Mouse (Mus musculus) layer of hippocampus, adult 18-20 months (tissue): ENCODE measurements at regions not wholly inside any gene's neighbourhood (a gene's known extent, or its start where the extent isn't known, plus 50 kb on each side); places are given as distances from the start of the nearest gene placed in this dataset.

Source experiments
- DNase-seq, 2 experiments: peaks; one replicate each; pipeline ENCODE4 v3.0.0; 2022; ENCODE audit warnings: low spot score in 2 of 2

DNA sequence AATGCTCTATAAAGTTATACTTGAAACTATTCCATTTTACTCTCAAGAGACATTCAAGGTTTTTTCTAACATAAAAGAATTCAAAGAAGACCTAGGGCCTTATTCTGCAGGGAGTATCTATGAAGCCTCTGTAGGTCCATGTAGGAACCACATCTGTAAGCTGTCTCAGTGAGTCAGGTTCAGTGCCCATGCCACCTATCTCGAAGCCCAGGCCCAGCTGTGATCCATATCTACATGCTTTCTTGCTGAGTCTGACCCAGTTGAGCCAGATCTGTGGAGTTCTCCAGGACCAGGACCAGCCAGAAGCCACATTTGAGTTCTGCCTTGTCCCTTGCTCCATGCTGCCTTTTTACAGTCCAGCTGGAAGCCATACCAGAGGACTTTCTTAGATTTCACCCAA, 142.2 kb upstream of the Bmp4 start:
- no peak for DNase-seq

DNA sequence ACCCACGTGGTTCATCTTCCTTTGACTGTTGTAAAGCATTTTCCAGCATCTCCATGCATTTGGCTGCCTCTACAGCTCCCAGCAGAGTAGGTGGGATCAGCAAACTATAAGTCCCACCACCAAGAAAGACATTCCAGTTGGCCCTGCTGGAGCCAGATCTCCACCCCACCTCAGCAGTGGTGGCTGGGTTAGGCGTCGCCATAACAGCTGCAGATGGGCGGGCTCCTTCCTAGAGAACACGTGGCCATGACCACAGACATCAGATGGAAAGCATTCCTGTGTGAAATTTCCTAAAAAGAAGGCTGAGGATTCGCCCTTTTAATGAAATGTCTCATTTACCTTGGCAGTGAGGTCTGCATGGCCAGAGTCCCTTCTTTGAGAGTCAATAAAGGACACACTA, 140.0 kb upstream of the Bmp4 start:
- DNase-seq: no peak

DNA sequence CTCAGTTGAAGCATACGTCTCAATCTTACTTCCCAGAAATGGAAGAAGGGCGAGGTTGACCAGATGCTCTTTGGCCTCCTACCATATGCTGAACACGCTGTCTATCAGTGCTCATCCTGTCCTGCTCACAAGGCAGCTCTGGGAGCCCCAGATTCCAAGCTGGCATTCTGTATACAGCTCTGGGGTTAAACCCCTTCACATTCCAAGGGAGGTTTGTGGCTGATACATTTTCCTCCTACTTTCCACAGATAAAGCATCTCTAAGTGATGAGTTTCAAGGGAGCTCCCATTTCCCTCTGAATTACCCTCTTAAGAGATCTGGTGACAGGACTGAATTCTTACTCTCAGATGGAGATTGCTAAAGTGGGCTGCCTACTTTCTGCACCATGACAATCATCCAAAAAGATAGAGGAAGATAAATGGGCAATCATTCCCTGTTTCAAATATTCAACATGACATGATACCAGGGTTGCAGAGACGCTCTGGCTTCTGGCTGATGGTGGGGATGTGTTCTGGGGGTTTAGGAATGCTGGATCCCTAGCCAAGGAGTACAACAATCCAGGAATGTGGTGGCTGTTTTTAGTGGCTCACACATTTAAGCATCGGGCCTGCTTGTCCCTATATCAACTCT, 138.7 kb upstream of the Bmp4 start:
- DNase-seq: no peak

DNA sequence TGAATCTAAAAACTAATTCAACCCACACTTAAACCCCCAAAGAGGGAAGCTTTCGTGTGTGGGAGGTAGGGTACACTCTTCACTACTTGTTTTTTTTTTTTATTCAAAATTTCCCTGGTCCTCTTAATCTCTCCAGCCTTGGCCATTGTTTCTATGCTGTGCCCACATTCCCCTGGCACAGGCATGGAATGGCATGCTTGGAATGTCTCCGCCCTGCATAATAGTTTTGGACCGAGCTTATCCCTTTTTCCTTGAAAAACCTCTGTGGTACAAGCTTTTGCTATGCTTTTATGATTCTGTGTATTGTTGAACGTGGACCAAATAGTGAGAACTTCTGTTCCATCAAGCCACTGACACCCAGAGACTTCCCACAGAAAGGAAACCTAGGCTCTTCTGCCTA, 126.8 kb upstream of the Bmp4 start:
- DNase-seq: no peak

DNA sequence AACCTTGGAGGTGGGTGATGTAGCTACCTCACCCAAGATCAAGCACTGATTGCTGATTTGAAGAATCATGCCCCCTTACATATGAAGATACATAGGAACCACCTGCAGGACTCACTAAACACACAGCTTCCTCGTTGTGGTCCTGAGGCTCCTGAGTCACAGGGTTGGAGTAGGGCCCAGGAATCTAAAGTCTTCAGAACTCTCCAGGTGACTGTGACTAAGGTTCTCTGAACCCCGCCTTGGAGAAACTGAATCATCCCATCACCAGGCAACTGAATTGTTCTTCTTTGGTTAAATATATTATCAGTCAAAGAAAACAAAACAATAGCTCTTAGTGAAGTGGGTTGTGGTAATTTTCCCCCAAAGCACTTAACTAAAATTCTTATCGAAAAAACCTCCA, 125.8 kb upstream of the Bmp4 start:
- no peak for DNase-seq

DNA sequence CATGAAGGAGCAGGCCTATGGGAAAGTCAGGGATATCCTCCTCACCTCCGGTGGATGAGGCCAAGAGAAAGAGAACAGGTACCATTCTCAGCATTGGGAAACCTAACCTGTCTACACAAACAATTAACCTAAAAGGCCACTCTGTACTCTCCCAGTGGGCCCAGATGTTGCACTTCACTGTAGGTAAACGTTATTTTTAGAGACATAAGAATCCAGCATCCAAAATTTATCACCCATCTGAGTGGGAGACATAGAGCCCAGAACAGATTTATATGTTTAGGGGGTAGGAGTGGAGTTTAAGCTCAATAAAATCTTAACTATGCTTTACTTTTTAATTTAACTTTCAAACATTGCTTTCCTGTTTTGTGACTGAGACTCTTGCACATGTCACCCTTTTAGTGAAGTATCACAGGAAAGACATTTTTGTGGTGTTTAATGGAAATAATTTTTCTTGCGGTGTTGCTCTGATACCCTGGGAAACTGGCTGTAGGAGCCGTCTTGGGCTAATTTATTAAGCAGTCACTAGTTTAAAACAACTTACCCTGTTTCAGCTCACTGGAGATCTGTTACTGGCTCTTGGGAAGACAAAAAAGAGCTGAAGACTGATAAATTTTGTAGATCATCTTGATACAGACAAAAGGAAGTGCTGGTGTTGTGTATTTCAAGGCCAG, 123.9 kb upstream of the Bmp4 start:
- no peak for DNase-seq

DNA sequence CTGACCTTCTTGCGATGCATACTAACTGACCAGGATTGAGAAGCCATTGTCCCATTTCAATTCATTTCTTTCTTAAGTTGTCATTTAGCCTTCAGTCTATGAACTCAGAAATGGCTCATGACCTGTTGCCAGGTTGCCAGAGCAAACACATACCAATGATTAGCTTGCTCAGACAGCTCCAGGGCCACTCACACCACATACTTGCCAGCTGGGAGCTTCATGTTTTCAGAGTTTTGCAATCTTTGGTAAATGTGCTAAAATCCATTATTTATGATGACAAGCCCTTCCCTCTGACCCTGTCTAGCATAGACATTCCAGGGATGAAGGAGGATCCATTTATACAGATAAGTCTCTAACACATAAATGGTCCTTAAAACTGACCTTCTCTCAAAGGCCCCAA, 121.6 kb upstream of the Bmp4 start:
- no peak for DNase-seq

DNA sequence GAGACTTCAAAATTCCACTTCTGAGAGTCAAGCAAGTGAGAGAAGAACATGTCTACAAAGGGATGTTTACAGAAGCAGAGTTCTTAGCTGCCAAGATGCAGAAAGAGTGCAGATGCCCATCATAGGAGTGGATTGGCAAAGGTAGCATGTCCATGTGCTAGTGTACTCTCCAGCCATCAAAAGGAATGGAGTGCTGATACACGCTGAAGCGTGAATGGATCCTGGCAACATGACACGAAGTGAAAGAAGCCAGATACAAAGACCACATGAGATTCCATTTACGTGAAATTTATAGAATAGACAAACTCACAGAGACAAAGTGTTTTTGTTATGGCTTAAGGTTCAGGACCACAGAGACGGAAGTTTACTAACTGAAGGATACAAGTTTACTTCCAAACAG, 118.4 kb upstream of the Bmp4 start:
- DNase-seq: no peak

DNA sequence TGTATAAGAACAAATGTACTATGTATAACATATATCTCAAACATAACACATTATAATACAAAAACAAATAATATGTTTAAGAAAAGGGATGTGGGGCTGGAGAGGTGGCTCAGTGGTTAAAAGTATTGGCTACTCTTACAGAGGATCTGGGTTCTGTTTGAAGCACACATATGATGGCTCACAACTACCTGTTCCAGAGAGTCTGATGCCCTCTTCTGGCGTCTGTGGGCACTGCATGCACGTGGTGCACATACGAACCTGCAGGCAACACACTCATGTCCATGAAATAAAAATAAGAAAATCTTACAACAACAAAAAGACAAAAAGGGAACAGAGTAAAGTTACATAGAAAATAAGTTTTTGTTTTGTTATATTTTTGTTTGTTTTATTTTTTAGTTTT, 114.8 kb upstream of the Bmp4 start:
- no peak for DNase-seq

DNA sequence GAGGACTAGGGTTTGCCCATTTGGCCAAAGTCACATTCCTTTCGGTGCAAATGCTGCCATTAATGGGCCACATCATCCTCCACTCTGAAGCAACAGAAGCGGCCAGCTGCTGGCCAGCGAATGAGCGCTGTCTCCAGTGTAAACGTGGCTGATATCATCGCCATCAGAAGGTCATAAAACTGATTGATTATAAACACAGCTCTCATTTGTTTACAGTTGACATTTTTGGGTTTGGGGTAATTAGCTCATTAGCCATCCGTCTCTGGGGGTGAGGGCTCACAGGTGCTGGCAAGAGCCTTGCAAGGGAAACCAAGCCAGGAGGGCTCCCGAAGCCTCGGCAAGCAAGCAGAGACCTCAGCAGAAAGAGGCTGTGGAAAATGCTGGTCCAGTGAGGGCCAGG, 101.1 kb upstream of the Bmp4 start:
- no peak for DNase-seq

DNA sequence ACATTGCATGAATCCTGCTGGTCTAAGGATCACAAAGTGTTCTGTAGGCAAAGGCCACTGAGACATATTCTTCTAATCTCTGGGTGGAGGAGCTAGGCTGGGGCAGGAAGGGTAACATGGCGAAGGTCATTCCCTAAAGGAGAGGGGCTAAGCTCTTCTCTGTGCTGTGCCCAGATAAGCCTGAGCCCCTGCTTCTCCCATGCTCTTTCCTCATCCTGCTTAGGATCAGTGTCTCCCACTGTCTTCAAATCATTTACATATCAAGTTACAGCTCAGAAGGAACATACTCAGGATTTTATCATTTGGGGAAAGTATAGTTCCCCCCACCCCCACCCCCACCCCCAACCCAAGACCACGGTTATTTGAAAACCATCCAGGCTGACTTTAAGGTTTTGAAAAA, 100.7 kb upstream of the Bmp4 start:
- DNase-seq: no peak

DNA sequence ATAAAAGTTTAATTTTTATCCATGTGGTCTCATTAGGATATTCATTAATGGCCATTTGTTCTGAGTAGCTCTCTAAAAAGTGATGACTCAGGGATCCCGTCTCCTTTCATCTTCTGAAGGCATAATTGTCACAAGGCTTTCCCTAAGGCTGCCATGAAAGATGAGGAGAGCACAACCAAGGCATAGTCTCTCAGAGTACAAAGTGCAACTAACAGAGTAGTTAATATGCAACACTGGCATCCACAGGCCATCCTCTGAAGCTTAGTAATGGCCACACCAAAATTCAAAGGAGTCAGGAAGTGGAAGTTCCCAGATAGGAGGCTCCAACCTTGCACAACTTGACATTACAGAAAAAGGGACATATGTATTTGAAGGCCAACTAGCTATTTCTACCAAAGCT, 97.1 kb upstream of the Bmp4 start:
- no peak for DNase-seq

DNA sequence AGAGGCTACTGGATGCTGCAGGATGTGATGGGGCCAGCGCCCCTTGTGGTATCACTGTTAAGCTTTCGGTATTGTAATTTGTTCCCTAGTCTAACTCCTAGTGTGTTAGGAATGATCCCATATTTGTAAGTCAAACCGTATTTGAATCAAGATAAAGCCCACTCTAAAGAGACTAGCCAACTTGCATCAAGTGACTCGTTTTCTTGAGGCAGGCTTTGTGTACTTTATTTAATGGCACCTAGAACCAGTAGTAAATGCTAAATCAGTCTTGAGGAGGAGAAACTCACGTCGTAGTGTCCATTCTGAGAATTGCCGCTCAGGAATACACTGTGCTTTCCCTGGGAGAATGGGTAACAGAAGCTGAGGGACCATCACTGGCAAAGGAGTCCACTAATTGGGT, 89.9 kb upstream of the Bmp4 start:
- no peak for DNase-seq

DNA sequence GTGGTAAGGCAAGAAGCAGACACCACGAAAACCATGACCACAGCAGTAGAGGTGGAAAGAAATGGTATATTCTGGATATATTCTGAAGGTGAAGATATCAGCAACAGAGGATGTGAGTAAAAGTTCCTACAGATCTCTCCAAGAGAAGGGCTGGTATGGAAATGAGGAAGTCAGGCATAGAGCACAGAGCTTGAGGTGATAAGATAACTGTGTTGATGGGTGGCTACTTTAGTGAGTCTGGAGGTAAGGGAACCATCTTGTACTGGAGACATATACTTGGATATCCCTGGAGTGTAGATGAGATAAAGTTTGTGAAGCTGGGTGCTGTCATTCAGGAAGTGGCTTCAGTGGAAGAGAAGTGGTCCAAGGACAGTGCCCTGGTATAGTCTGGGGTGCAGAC, 85.5 kb upstream of the Bmp4 start:
- DNase-seq: no peak

DNA sequence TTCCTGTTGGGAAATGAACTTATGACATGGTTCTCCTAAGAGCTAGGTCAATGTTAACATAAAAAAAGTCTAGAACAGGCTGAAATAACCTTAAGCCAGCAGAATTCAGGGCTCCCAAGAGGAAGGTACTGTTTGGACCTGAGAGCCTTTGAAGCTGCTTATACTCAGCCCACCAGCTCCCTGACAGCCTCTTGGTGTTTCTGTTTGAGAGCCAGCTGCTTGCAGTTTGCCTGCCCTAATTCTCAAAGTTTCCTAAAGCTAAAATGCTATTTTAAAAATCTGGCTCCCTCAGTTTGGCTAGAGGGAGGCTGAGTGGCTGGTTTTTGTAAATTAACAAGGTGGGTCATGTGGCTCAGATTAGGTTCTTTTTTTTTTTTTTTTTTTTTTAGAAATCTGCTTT, 72.5 kb upstream of the Bmp4 start:
- no peak for DNase-seq

DNA sequence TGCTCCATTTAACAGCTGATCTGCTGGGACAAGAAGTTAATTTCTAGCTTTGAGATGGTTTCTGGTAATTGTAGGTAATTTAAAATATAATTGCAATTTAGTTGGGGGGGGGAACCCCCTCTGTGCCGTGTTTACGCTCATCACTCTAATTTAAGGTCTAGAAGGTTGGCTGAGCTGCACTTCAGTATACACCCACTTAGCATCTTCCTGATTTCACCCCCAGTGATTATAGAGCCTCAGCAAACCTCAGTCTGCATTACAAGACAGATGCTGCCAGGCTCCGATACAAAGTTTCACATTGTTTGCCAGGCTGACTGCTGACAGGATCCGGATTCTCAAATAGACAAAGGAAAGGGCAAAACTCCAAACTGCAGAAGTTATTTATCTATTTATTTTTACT, 71.5 kb upstream of the Bmp4 start:
- DNase-seq: no peak

DNA sequence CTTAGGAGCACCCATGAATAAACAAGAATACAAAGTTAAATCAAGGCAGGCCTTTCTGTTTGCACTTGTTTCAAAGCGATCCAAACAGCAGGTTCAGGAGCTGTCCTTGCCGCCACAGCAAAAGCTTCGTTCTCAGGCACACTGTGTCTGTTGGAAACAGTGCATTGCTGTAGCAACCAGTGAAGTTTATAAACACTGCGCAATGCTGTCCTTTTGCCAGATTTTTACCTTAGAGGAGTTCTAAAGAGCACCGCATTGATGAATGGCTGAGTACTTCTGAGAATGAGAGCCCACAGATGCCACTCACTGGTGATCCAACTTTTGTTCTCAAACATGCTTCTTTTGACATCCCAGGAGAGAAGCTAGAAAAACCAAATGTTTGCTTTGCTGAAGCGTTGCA, 64.0 kb upstream of the Bmp4 start:
- DNase-seq: no peak

DNA sequence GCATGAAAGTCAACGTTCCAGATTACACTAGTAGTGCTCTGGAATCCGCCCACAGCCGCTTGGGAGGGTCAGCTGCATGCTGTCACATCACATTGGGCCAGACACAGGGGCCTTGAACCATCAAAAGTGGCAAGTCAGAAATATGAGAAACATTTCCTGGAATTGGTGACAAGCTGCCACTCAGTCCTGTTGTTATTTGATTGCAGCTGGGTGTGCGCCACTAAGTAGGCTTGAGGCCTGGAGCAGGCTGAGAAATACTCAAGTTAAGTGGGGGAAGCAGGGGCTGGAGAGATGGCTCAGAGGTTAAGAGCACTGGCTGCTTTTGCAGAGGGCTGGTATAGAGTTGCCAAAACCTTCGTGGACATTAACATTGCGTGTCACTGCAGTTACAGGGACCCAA, 51.2 kb upstream of the Bmp4 start:
- DNase-seq: no peak
